Mouse (Mus musculus) heart, embryonic 12.5 days (tissue): ENCODE measurements around the gene Ctsc. TPM values are rescaled to one million over a fixed set of nuclear protein-coding genes. Genes with fewer than 3 reads are reported as not detected.

Experiments used
- ATAC-seq: fragments of 200-750 bp; cut with Nextera tagmentation; 2 replicates; pipeline ENCODE4 v1.8.0; 2017; ENCODE audit warnings: moderate TSS enrichment, moderate library complexity; ENCODE audit not compliant: insufficient number of reproducible peaks, low FRiP score
- H3K27ac ChIP-seq: fragments of 300-500 bp; sonication (generic); 2 replicates; pipeline ENCODE4 v1.5.1; 2016; ENCODE audit warnings: mild to moderate bottlenecking, moderate library complexity; ENCODE audit not compliant: poor library complexity, severe bottlenecking
- H3K27me3 ChIP-seq: fragments of 300-500 bp; sonication (generic); replicated peaks from 2 replicates; pipeline ENCODE4 v1.6.1; 2016; ENCODE audit warnings: mild to moderate bottlenecking, moderate library complexity
- H3K36me3 ChIP-seq: fragments of 300-500 bp; sonication (generic); 2 replicates; pipeline ENCODE4 v1.6.1; 2016; ENCODE audit warnings: mild to moderate bottlenecking, moderate library complexity
- H3K4me1 ChIP-seq: fragments of 300-500 bp; sonication (generic); replicated peaks from 2 replicates; pipeline ENCODE4 v1.6.1; 2016; ENCODE audit warnings: mild to moderate bottlenecking
- H3K4me2 ChIP-seq: fragments of 300-500 bp; sonication (generic); 2 replicates; pipeline ENCODE4 v1.6.1; 2016; ENCODE audit warnings: mild to moderate bottlenecking, moderate library complexity
- H3K4me3 ChIP-seq: fragments of 300-500 bp; sonication (generic); 2 replicates; pipeline ENCODE4 v1.5.1; 2016; ENCODE audit warnings: mild to moderate bottlenecking
- H3K9ac ChIP-seq: fragments of 300-500 bp; sonication (generic); 2 replicates; pipeline ENCODE4 v1.6.1; 2016; ENCODE audit warnings: mild to moderate bottlenecking, moderate library complexity
- H3K9me3 ChIP-seq: fragments of 300-500 bp; sonication (generic); replicated peaks from 2 replicates; pipeline ENCODE4 v1.6.1; 2016; ENCODE audit warnings: mild to moderate bottlenecking, moderate library complexity
- WGBS: fragments of 180-500 bp; shearing (Covaris S2); methylation state at CpG from one replicate; pipeline ENCODE4 v1.1.7; 2016; 5-methylcytosine and 5-hydroxymethylcytosine counted together
- polyA plus RNA-seq: library from polyadenylated mRNA; unstranded; fragments of >200 nt; fragmentation: Nextera tagmentation; extraction: Ambion mirVana; gene quantifications from 2 replicates; pipeline ENCODE4 v1.2.1, GENCODE M21; 2016

The Ctsc gene
- polyA plus RNA-seq, 1 experiment from 2014 or later = 32.8 TPM

GRCm38 (mm10) chr7:88343828-88344227 is 65.9 kb downstream of the Ctsc start:
- Histone ChIP-seq H3K4me2 (no peak overlapping the region), H3K4me3 (no peak overlapping the region), H3K27ac (no peak overlapping the region), H3K36me3 (no peaks in the 10 kb centered on the region), H3K9ac (no peak overlapping the region), H3K4me1 (no peaks in the 10 kb centered on the region), H3K9me3 (no peaks in the 10 kb centered on the region), H3K27me3 (no peaks in the 10 kb centered on the region)
- no peak for ATAC-seq

DNA sequence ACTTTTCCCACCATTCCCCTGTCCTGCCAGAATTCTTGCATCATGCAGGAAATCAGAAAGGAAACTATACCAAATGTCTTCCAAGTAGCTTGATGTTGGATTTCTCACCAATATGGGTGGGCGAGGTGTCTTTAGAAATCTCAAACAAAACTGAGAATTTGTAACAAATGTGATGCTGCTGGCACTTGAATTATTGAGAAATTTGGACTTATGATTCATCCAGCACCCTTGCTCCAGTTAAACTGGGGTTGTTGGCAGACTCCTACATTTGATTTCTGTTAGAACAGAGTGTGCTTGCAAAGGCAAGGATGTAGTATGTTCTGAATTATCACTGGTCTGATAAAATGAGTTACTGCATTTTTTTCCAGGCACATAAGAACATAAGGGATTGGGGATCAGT is 68.2 kb downstream of the Ctsc start:
- Histone ChIP-seq H3K4me1 (no peaks in the 10 kb centered on the region), H3K9ac (no peak overlapping the region)

GRCm38 (mm10) chr7:88356871-88357776 is 79.2 kb downstream of the Ctsc start:
- Histone ChIP-seq H3K9ac (no peak overlapping the region), H3K4me3 (no peak overlapping the region), H3K27ac (no peak overlapping the region), H3K27me3 (no peaks in the 10 kb centered on the region), H3K9me3 (no peaks in the 10 kb centered on the region; the same call in 1 of the 2 replicates), H3K36me3 (no peaks in the 10 kb centered on the region), H3K4me1 (no peaks in the 10 kb centered on the region), H3K4me2 (no peak overlapping the region)
- 28% methylated on average over 4 of the region's 4 CpGs for WGBS
- ATAC-seq = no peak

More for the DNA sequence above, 68.2 kb downstream of the Ctsc start:
- Histone ChIP-seq H3K9me3 (no peaks in the 10 kb centered on the region), H3K27me3 (no peaks in the 10 kb centered on the region), H3K36me3 (no peaks in the 10 kb centered on the region), H3K4me3 (no peak overlapping the region), H3K27ac (no peak overlapping the region), H3K4me2 (no peak overlapping the region)
- no peak for ATAC-seq
- WGBS = 70% methylated on average over 1 of the region's 1 CpGs

DNA sequence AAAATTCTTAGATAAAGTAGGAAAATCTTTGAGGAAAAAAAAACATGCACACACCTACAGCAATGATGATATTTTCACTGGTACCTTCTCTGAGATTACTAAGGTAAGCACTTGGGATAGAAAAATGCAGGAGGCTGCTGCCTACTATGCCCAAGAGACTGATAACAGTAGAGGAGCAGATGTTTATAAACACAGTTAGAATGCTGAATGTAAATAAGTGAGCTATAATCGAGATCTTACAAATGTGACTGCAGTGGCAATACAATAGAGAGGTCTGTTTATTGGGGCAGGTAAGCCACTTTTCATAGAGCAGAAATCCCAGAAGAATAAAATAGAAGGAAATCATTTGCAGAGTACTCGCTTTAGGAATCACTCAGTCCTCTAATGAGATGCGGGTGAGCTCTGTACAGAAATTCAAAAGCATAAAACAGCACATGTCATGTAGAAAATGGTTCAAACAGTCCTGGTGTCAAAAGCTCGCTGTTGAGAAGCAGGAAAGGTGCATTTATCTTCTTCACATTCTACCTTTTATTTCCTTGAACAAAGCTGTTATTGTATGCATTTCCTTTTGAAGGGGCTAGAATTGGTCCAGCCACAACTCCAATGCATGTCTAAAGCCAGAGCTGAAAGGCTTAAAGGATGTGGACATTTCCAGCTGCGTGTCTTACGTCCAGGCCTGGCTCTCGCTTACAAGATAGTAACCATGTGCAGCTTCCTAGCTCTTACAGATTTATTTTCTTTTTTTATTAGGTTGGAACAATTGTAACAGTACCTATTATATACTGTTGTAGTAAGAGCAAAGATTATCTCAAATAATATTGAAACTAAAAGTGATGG is 80.4 kb downstream of the Ctsc start:
- ATAC-seq = no peak
- H3K9ac ChIP-seq = no peak overlapping the region
- 72% methylated on average over 7 of the region's 7 CpGs for WGBS
- no peaks in the 10 kb centered on the region; the same call in 1 of the 2 replicates for H3K9me3 ChIP-seq
- H3K4me1 ChIP-seq = no peaks in the 10 kb centered on the region
- no peak overlapping the region for H3K4me2 ChIP-seq
- no peaks in the 10 kb centered on the region for H3K27me3 ChIP-seq
- no peaks in the 10 kb centered on the region for H3K36me3 ChIP-seq
- H3K27ac ChIP-seq = no peak overlapping the region
- no peak overlapping the region for H3K4me3 ChIP-seq

Other genes with a start within 250 kb of the Ctsc start
- 1.6 and 1.9 TPM in 2 replicates for gene Rab38, start 152.2 kb downstream of the Ctsc start, polyA plus RNA-seq